Mouse (Mus musculus): ENCODE data around the gene Gm21988.

DNA sequence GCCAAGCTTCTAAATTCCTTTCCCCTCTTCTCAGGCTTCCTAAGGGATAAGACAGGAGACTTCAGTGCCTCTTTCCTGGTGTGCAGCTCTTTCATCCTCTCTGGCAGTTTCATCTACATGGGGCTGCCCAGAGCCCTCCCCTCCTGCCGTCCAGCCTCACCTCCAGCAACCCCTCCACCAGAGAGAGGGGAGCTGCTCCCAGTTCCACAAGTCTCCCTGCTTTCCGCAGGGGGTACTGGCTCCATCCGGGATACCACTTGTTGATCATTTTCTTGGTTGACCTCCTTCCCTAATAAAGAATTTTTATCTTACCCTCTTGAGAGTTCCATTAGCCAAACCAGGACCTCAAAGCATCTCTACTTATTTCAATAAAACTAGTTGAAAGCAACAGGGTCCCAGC, 23.5 kb downstream of the Gm21988 start:
- TF ChIP-seq CTCF (IDR thresholded peaks at IDR 0.05) (no peak), EP300 (IDR thresholded peaks at IDR 0.05) (no peak)
